Mouse (Mus musculus): ENCODE measurements around the gene Arhgap45.

Arhgap45 gene

GRCm38 (mm10) chr10:79986963-79987362 lies 29.5 kb upstream of the Arhgap45 start:
- peak; percentile 84 for DNase-seq (ENCODE audit: low spot score)

- no peak for DNase-seq (ENCODE audit: low spot score)
Observed at GRCm38 (mm10) chr10:79987771-79988505, 28.5 kb upstream of the Arhgap45 start.

GRCm38 (mm10) chr10:79988506-79989271 lies 27.8 kb upstream of the Arhgap45 start, which contains the start of gene Cnn2:
Gene Cnn2, plus strand, starts transcription at chr10:79988584.
- peak; percentile 61 for DNase-seq (ENCODE audit: low spot score)

- DNase-seq (ENCODE audit: low spot score): no peak
Observed at GRCm38 (mm10) chr10:79989272-79989786, 27.1 kb upstream of the Arhgap45 start.

GRCm38 (mm10) chr10:79989870-79990269 lies 26.6 kb upstream of the Arhgap45 start:
- DNase-seq (ENCODE audit: low spot score): no peak

- DNase-seq (ENCODE audit: low spot score): no peak
Observed at GRCm38 (mm10) chr10:79991099-79991498, 25.4 kb upstream of the Arhgap45 start.

GRCm38 (mm10) chr10:79991548-79991947 lies 24.9 kb upstream of the Arhgap45 start:
- no peak for DNase-seq (ENCODE audit: low spot score)

GRCm38 (mm10) chr10:79994397-79995115 lies 21.9 kb upstream of the Arhgap45 start:
- no peak for DNase-seq (ENCODE audit: low spot score)

GRCm38 (mm10) chr10:79995636-79996035 lies 20.8 kb upstream of the Arhgap45 start:
- no peak for DNase-seq (ENCODE audit: low spot score)

- DNase-seq (ENCODE audit: low spot score): peak; percentile 97
Observed at GRCm38 (mm10) chr10:79996272-79997033, 20.0 kb upstream of the Arhgap45 start, which contains the start of gene Abca7. Gene Abca7, plus strand, starts transcription at chr10:79996494.

GRCm38 (mm10) chr10:79997034-79997760 lies 19.3 kb upstream of the Arhgap45 start:
- DNase-seq (ENCODE audit: low spot score): peak; percentile 51

- DNase-seq (ENCODE audit: low spot score): no peak
Observed at GRCm38 (mm10) chr10:79997819-79998218, 18.6 kb upstream of the Arhgap45 start.

GRCm38 (mm10) chr10:80001945-80002344 lies 14.5 kb upstream of the Arhgap45 start:
- no peak for DNase-seq (ENCODE audit: low spot score)

GRCm38 (mm10) chr10:80002829-80003228 lies 13.6 kb upstream of the Arhgap45 start:
- DNase-seq (ENCODE audit: low spot score): no peak

GRCm38 (mm10) chr10:80003374-80004232 lies 12.8 kb upstream of the Arhgap45 start:
- DNase-seq (ENCODE audit: low spot score): no peak

GRCm38 (mm10) chr10:80004233-80004705 lies 12.2 kb upstream of the Arhgap45 start:
- DNase-seq (ENCODE audit: low spot score): no peak

- no peak for DNase-seq (ENCODE audit: low spot score)
Observed at GRCm38 (mm10) chr10:80011740-80012139, 4.7 kb upstream of the Arhgap45 start.

- DNase-seq (ENCODE audit: low spot score): no peak
Observed at GRCm38 (mm10) chr10:80013609-80014008, 2.8 kb upstream of the Arhgap45 start.

GRCm38 (mm10) chr10:80014484-80015290 lies 1.8 kb upstream of the Arhgap45 start:
- DNase-seq (ENCODE audit: low spot score): no peak
